Mouse (Mus musculus): ENCODE data around the gene Col9a2. TPM values are rescaled to one million over a fixed set of nuclear protein-coding genes. Genes with fewer than 3 reads are reported as not detected.
"Not testable (repeated sequence)": the region's sequence is repeated elsewhere in the genome, so short reads cannot be mapped to it uniquely, and the experiment has no call there.

Col9a2 gene
- polyA plus RNA-seq, 1 experiment from 2014 or later, result 18.2 TPM

DNA sequence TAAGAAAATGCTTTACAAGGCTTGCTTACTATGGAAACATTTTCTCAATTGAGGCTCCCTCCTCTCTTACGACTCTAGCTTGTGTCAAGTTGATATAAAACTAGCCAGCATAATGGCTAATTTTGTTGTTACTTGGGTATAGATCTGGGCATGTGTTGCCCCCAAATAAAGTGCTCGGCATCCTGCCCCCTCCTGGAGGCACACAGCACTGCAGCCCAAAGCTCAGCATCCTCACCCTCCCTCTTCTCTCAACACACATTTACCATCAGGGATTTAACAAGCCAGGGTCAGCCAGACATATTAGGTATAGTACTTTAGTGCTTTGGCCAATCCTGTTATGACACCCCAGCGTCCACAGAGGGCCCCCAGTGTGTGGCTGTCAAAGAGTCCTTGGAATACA lies 17.2 kb downstream of the Col9a2 start:
- Histone ChIP-seq H3K4me3 (no peak overlapping the region), H3K36me3 (replicated peaks) (peaks cover 16% of the 10 kb centered on the region), H3K9me3 (no peaks in the 10 kb centered on the region), H3K4me1 (peaks cover 7% of the 10 kb centered on the region; the same call in 1 of the 2 replicates), H3K27me3 (replicated peaks) (peaks cover 7% of the 10 kb centered on the region; the same call in 1 of the 2 replicates), H3K9ac (no peak overlapping the region), H3K27ac (no peak overlapping the region), H3K4me2 (no peak overlapping the region)
- no peak for ATAC-seq (replicated peaks)
- WGBS, result 53% methylated on average over 3 of the region's 3 CpGs

DNA sequence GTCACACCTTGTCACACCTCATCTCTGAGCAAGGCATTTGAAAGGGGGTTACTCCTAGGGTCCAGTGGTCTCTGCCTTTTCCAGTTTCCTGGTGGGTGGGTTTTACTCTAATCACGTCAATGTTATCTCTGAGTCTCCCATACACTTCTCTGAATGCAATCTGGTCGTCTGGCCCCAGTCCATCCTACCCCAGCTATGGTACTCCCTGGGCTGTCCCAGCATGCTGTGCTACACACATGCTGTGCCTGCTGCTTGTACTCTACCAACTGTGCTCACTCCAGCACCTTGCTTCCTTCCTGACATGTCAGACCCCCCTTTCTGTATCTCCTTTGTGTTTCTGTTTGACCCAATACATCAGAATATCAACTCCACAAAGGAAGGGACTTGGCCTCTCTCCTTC lies 17.8 kb downstream of the Col9a2 start:
- peaks cover 16% of the 10 kb centered on the region for H3K36me3 ChIP-seq (replicated peaks)
- 58% methylated on average over 2 of the region's 2 CpGs for WGBS
- H3K27ac ChIP-seq, result no peak overlapping the region
- no peak for ATAC-seq (replicated peaks)
- peaks cover 3% of the 10 kb centered on the region; the same call in 1 of the 2 replicates for H3K27me3 ChIP-seq (replicated peaks)
- H3K9ac ChIP-seq, result no peak overlapping the region
- no peaks in the 10 kb centered on the region for H3K9me3 ChIP-seq
- no peak overlapping the region for H3K4me3 ChIP-seq
- H3K4me2 ChIP-seq, result no peak overlapping the region
- peaks cover 7% of the 10 kb centered on the region; the same call in 1 of the 2 replicates for H3K4me1 ChIP-seq

DNA sequence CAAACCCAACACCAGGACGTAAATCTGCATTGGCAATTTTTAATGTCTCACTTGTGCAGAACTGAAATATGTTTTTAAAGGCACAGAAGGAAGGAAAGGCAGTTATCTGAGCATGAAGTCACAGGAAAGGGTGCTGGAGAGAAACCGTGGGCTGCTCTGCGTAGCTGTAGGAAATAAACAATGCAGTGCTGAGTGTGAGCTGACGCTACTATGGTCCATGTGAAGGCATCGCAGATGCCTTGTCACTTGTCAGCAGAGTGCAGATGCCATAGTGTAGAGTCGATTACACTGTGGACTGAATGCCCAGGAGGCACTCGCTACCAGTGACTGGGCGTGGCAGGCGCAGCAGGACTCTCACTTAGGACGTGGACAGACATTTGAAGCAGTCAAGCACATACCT lies 20.0 kb downstream of the Col9a2 start:
- H3K9me3 ChIP-seq; H3K9ac ChIP-seq; H3K4me1 ChIP-seq; H3K27me3 ChIP-seq (replicated peaks); H3K27ac ChIP-seq; ATAC-seq (replicated peaks); H3K4me2 ChIP-seq; H3K4me3 ChIP-seq: not testable (repeated sequence)
- H3K36me3 ChIP-seq (replicated peaks), result peaks cover 24% of the 10 kb centered on the region
- 91% methylated on average over 10 of the region's 10 CpGs for WGBS

DNA sequence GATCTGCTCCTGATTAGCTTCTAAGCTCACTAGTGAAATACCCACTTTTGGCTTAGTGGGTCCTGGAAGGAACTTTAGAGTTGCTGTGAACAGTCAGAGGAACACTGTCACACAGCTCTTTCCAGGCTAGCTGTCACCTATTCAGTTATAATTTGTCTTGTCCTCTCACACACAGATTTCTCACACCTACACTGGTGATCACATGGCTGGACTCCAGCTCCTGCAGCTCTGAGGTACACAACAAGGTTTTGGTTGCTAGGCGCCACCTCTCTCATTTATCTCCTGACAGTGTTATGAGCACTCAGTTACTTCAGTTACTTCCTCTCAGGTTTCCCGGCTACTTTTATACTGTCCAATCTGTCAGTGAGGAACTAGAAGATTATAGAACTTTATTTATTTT lies 26.2 kb downstream of the Col9a2 start:
- no peak for ATAC-seq (replicated peaks)
- Histone ChIP-seq H3K4me2 (no peak overlapping the region), H3K27me3 (replicated peaks) (no peaks in the 10 kb centered on the region), H3K9ac (no peak overlapping the region), H3K4me3 (no peak overlapping the region), H3K4me1 (no peaks in the 10 kb centered on the region), H3K9me3 (no peaks in the 10 kb centered on the region), H3K36me3 (replicated peaks) (peaks cover 36% of the 10 kb centered on the region), H3K27ac (no peak overlapping the region)
- WGBS, result 93% methylated on average over 2 of the region's 2 CpGs

DNA sequence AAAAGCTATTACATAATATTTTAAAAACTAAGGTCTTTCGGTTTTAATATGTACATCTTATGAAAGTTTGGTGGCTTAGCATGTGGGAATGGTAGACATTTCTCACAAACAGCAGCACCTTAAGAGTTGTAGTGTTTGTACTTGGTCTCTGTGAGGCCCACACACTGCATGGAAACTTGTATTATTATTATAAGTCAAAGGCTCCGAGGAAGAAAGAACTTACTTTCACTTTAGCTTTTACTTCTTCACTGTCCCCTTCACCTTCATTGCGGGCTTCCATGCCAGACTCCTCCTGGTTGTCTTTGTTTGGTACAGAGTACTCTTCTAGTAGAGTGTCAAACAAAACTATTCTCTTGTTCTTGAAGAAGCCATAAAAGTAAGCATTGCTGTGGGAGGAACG lies 35.1 kb downstream of the Col9a2 start:
- H3K4me1 ChIP-seq, result no peaks in the 10 kb centered on the region
- WGBS, result 84% methylated on average over 4 of the region's 4 CpGs
- no peaks in the 10 kb centered on the region for H3K27me3 ChIP-seq (replicated peaks)
- peaks cover 26% of the 10 kb centered on the region for H3K36me3 ChIP-seq (replicated peaks)
- H3K27ac ChIP-seq, result no peak overlapping the region
- H3K9ac ChIP-seq, result no peak overlapping the region
- no peaks in the 10 kb centered on the region for H3K9me3 ChIP-seq
- no peak for ATAC-seq (replicated peaks)
- H3K4me3 ChIP-seq, result no peak overlapping the region
- no peak overlapping the region for H3K4me2 ChIP-seq

DNA sequence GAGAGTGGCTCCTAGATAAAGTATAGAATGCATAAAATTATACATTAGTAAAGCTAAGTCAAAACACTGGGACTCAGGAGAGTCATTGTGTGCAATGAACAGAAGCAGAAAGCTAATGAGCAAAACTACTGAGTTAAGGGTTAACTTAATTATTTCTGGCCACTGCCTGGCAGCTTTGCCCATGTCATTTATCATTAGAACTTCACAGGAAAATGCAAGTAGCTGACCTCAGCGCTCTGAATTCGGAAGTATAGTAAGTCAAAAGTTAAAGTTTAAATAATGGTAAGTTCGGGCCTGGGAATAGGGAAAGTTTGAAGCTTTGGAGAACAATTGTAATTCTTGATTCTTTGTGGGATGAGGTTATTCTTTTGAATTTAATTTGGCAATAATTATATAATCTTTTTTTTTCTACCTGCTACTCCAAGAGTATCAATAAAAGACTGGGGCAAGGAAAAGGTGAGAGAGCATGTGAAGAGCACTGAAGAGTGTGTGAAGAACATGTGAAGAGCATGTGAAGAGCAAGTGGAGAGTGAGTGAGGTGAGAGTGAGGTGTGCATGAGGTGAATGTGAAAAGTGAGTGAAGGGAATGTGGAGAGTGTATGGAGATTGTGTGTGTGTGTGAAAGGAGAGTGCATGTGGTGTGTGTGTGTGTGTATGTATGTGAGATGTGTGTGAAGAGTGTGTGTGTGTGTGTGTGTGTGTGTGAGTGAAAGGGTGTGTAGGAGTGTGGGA lies 38.9 kb downstream of the Col9a2 start:
- no peak for ATAC-seq (replicated peaks)
- no peak overlapping the region for H3K27ac ChIP-seq
- no peak overlapping the region for H3K4me2 ChIP-seq
- H3K4me3 ChIP-seq, result no peak overlapping the region
- peaks cover 53% of the 10 kb centered on the region for H3K36me3 ChIP-seq (replicated peaks)
- H3K4me1 ChIP-seq, result no peaks in the 10 kb centered on the region
- no peaks in the 10 kb centered on the region for H3K27me3 ChIP-seq (replicated peaks)
- WGBS, result 89% methylated on average over 3 of the region's 3 CpGs
- no peak overlapping the region for H3K9ac ChIP-seq
- H3K9me3 ChIP-seq, result no peaks in the 10 kb centered on the region

DNA sequence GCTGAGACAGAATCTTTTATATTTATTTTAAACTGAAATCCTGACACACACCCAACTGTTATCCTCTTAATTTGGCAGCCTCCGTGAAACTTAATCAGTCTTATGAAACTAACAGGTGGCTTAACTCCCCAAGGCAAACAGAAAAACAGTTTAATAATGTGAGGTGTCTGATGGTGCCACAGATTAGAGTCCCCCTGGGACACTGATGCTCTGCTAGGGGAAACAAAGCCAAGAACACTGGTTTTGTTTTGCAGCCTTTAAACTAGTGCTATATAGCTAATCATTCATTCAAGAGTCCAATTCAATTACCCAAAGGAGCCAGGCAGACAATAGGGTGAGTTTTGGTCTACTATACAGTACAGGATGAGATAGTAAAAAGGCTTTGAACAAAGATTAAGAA lies 41.2 kb downstream of the Col9a2 start:
- peaks cover 63% of the 10 kb centered on the region for H3K36me3 ChIP-seq (replicated peaks)
- H3K4me2 ChIP-seq, result no peak overlapping the region
- H3K27me3 ChIP-seq (replicated peaks), result no peaks in the 10 kb centered on the region
- H3K9ac ChIP-seq, result no peak overlapping the region
- H3K4me3 ChIP-seq, result no peak overlapping the region
- 69% methylated on average over 1 of the region's 1 CpGs for WGBS
- ATAC-seq (replicated peaks), result no peak
- no peaks in the 10 kb centered on the region for H3K4me1 ChIP-seq
- no peak overlapping the region for H3K27ac ChIP-seq
- H3K9me3 ChIP-seq, result no peaks in the 10 kb centered on the region

DNA sequence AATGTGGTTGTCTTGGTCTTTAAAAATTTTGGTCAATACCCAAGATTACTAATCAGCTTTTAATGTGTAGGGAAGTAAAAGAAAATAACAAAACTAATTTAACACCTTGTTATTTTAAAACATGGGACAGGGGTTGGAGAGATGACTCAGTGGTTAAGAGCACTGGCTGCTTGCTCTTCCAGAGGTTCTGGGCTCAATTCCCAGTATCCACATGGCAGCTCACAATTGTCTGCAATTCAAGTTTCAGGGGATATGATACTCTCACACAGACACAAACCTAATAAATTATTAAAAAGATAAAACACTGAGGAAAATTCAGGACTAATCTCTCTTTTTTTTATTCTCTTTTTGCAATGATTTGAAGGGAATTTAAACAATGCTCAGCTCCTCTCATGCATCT lies 45.3 kb downstream of the Col9a2 start:
- Histone ChIP-seq H3K36me3 (replicated peaks) (peaks cover 60% of the 10 kb centered on the region), H3K9ac (no peak overlapping the region)

DNA sequence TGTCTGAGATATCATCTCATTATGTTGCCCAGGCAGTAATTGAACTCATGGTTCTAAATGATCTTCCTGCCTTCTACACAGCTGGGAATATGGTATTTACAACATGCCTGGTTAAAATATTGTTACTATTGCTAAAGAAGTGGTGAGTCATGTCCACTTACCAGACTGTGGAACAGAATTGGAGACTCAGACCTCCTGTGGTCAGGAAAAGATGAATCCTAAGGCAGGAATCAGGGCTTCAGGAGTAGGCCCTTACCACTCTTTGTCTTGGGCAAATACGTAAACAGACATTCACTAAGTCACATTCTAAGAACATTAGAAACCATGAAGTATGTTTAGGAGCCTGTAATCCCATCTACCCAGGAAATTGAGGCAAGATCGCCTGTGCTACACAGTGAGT lies 49.5 kb downstream of the Col9a2 start:
- 0 out of 2 replicates have a peak overlapping the region, but pooled peaks have one; percentile 11 for H3K9ac ChIP-seq
- H3K4me2 ChIP-seq, result no peak overlapping the region
- no peak for ATAC-seq (replicated peaks)
- H3K36me3 ChIP-seq (replicated peaks), result peaks cover 52% of the 10 kb centered on the region
- H3K9me3 ChIP-seq, result no peaks in the 10 kb centered on the region
- no peak overlapping the region for H3K27ac ChIP-seq
- 95% methylated on average over 2 of the region's 2 CpGs for WGBS
- H3K27me3 ChIP-seq (replicated peaks), result no peaks in the 10 kb centered on the region
- no peak overlapping the region for H3K4me3 ChIP-seq
- H3K4me1 ChIP-seq, result no peaks in the 10 kb centered on the region

More for the DNA sequence above, 45.3 kb downstream of the Col9a2 start:
- no peaks in the 10 kb centered on the region for H3K9me3 ChIP-seq
- no peaks in the 10 kb centered on the region for H3K27me3 ChIP-seq (replicated peaks)
- no peak overlapping the region for H3K27ac ChIP-seq
- no peak overlapping the region for H3K4me2 ChIP-seq
- H3K4me3 ChIP-seq, result no peak overlapping the region
- ATAC-seq (replicated peaks), result no peak
- H3K4me1 ChIP-seq, result no peaks in the 10 kb centered on the region

DNA sequence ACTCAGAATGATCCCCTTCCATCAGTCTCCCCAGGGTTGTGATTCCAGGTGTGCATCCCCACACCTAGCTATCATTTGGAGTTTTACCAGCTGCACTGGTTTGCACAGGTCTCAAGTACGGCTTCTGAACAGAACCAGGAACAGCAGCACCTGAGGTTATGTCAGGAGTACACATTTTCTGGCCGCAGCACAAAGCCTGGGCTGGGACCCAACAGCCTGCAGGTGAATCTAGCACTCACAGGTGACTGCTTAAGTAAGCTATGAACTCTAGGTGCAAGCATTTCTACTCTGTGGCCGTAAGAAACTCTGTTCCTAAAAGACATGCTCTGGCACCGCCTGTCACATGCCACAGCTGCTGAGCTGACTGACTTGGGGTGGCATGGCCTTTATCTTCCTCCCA lies 51.0 kb downstream of the Col9a2 start:
- 97% methylated on average over 4 of the region's 4 CpGs for WGBS
- H3K9ac ChIP-seq, result no peak overlapping the region
- H3K9me3 ChIP-seq, result no peaks in the 10 kb centered on the region
- no peaks in the 10 kb centered on the region for H3K27me3 ChIP-seq (replicated peaks)
- H3K4me1 ChIP-seq, result no peaks in the 10 kb centered on the region
- ATAC-seq (replicated peaks), result no peak
- H3K4me3 ChIP-seq, result no peak overlapping the region
- no peak overlapping the region for H3K27ac ChIP-seq
- H3K4me2 ChIP-seq, result no peak overlapping the region
- peaks cover 48% of the 10 kb centered on the region for H3K36me3 ChIP-seq (replicated peaks)

DNA sequence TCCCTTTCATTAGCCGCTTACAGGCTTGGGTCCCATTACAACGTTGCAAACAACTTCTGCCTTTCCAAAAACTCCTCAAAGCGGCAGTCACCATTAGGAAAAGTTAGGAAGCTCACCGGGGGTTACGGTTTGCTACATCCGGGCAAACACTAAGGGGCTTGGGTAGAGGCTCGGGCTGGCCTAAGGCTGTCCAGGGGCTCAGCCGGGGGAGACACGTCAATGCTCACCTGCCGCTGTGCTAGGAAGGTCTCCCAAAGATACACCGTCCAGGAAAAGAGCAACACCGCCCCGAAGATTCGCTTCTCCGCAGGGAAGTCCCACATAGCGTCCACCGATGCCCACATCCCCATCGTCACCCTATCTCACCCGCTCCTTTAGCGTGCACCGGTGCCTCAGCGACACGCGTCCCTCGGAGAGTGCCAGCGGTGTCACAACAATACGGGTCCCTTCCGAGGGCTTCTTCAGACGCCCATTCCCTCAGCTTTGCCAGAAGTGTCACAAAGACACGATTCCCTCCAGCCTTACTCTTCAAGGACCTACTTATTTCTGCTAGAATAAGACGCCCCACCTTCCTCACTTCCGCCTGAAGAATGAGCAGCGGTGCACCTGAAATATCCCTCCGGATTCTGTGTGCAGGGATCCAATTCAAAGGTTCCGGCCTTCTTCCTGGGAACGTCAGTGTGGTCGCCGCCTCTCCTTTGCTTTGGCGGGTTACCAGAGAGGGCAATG lies 58.6 kb downstream of the Col9a2 start, which contains the start of gene Zmpste24:
Gene Zmpste24 (minus strand): TSS at position 592 of the 729 bp plus-strand sequence.
- peaks cover 13% of the 10 kb centered on the region for H3K4me1 ChIP-seq
- under 1% methylated on average over 39 of the region's 39 CpGs for WGBS
- peaks cover 21% of the 10 kb centered on the region; the same call in 1 of the 2 replicates for H3K36me3 ChIP-seq (replicated peaks)
- peak within 1 kb of the TSS; percentile 53 for H3K9ac ChIP-seq
- no peaks in the 10 kb centered on the region for H3K9me3 ChIP-seq
- peak within 1 kb of the TSS; percentile 59 for H3K4me2 ChIP-seq
- H3K27me3 ChIP-seq (replicated peaks), result no peaks in the 10 kb centered on the region
- H3K4me3 ChIP-seq, result peak within 1 kb of the TSS; percentile 82
- H3K27ac ChIP-seq, result peak within 1 kb of the TSS; percentile 72
- ATAC-seq (replicated peaks), result peak; percentile 96

DNA sequence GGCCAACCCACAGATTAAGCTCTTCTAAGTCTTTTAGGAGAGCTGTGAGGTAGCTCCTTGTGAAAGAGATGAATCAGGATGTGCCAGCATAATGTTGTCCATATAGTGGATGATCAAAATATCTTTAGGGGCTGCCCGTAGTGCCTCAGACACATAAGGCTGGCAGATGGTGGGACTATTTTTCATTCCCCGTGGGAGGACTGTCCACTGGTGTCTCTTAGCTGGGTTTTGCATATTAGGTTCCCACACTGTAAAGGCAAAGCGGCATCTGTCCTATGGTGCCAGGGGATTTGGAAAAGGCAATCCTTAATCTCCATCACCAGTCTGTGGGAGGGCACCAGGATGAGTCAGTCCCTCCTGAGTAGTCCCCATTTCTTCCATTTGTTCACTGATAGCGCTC lies 64.1 kb downstream of the Col9a2 start:
- WGBS, result 77% methylated on average over 4 of the region's 4 CpGs
- no peak overlapping the region for H3K4me2 ChIP-seq

More for the DNA sequence above, 64.1 kb downstream of the Col9a2 start:
- Histone ChIP-seq H3K9ac (no peak overlapping the region), H3K4me3 (no peak overlapping the region), H3K27me3 (replicated peaks) (no peaks in the 10 kb centered on the region), H3K27ac (no peak overlapping the region), H3K4me1 (no peaks in the 10 kb centered on the region), H3K36me3 (replicated peaks) (no peaks in the 10 kb centered on the region), H3K9me3 (no peaks in the 10 kb centered on the region)
- no peak for ATAC-seq (replicated peaks)
